In genomic region chr3:87742735-87743134, GRCm38 (mm10) we compare ENCODE assay signal across 22 mouse cellular contexts. TPM values are rescaled to one million over a fixed set of nuclear protein-coding genes. Genes with fewer than 3 reads are reported as not detected.
DNase-seq lines count a peak whose midpoint lies in the region; ATAC-seq lines count a peak whose summit lies in the region.
"Had no signal": no experiment of that assay in that cellular context is flagged by ENCODE, and none has a peak within 500 bp of the region (broad histone marks: within the 10 kb centered on the region; RNA-seq: fewer than 3 reads in every experiment).

No protein-coding gene starts in this region.

- H3K27ac ChIP-seq in hindbrain, embryonic 14.5 days: no peak overlapping the region
- H3K27ac ChIP-seq in liver, embryonic 12.5 days: no peak overlapping the region
- H3K27ac ChIP-seq: forebrain, embryonic 13.5 days; heart, embryonic 15.5 days; hindbrain, embryonic 13.5 days; left cerebral cortex, adult 2 months; limb, embryonic 12.5 days; liver, embryonic 15.5 days; midbrain, embryonic 12.5 days had no signal

- H3K4me2 ChIP-seq in hindbrain, embryonic 14.5 days (replicated peaks): no peak overlapping the region
- no peak overlapping the region for H3K4me2 ChIP-seq in liver, embryonic 12.5 days
- H3K4me2 ChIP-seq: forebrain, embryonic 13.5 days; heart, embryonic 15.5 days; hindbrain, embryonic 13.5 days; limb, embryonic 12.5 days; liver, embryonic 15.5 days; midbrain, embryonic 12.5 days had no signal

- H3K36me3 ChIP-seq in hindbrain, embryonic 14.5 days (replicated peaks; ENCODE audit: control insufficient read depth, insufficient read depth): peaks cover 23% of the 10 kb centered on the region
- H3K36me3 ChIP-seq in liver, embryonic 12.5 days: peaks cover 9% of the 10 kb centered on the region

- peak; percentile 51 for DNase-seq in CD4-positive helper T cell, adult 2 months (ENCODE audit: low read depth, low spot score)
- peak; percentile 74 for DNase-seq in T-cell, adult 2 months (ENCODE audit: low spot score)
- DNase-seq in thymus, postnatal 0 days (ENCODE audit: low spot score): peak; percentile 75
- DNase-seq in hindbrain, embryonic 14.5 days (ENCODE audit: low spot score): no peak
- no peak for DNase-seq in layer of hippocampus, adult 8-10 months (ENCODE audit: low spot score in 2 of 2)
- DNase-seq: adrenal gland, adult 8-10 months; cerebellum, adult 2 months; heart, adult 18-20 months; kidney, adult 2 months; kidney, postnatal 4 days; right cerebral cortex, postnatal 25 days had no signal

- peaks cover 6% of the 10 kb centered on the region; the same call in 1 of the 2 replicates for H3K4me1 ChIP-seq in hindbrain, embryonic 14.5 days (replicated peaks; ENCODE audit: control insufficient read depth, insufficient read depth, low read length)
- H3K4me1 ChIP-seq in liver, embryonic 12.5 days: no peaks in the 10 kb centered on the region
- H3K4me1 ChIP-seq: liver, embryonic 15.5 days had no signal

- 90% methylated on average over 16 of the region's 16 CpGs for WGBS in hindbrain, embryonic 14.5 days
- WGBS in liver, embryonic 12.5 days (ENCODE audit: insufficient replicate concordance): 67% methylated on average over 16 of the region's 16 CpGs

- H3K9me3 ChIP-seq in hindbrain, embryonic 14.5 days (ENCODE audit: control insufficient read depth, low read length): no peaks in the 10 kb centered on the region
- no peaks in the 10 kb centered on the region for H3K9me3 ChIP-seq in liver, embryonic 12.5 days (replicated peaks)
- H3K9me3 ChIP-seq: forebrain, embryonic 13.5 days; heart, embryonic 15.5 days; hindbrain, embryonic 13.5 days; limb, embryonic 12.5 days; liver, embryonic 15.5 days; midbrain, embryonic 12.5 days had no signal

- no peak overlapping the region for H3K9ac ChIP-seq in hindbrain, embryonic 14.5 days
- H3K9ac ChIP-seq in liver, embryonic 12.5 days: no peak overlapping the region
- H3K9ac ChIP-seq: forebrain, embryonic 13.5 days; heart, embryonic 15.5 days; hindbrain, embryonic 13.5 days; limb, embryonic 12.5 days; liver, embryonic 15.5 days; midbrain, embryonic 12.5 days had no signal

- ATAC-seq in megakaryocyte progenitor cell, adult 5-6 weeks (replicated peaks; ENCODE audit: poor library complexity): peak; percentile 81
- no peak for ATAC-seq in hindbrain, embryonic 14.5 days (ENCODE audit: low FRiP score)
- ATAC-seq in liver, embryonic 12.5 days: no peak
- no peak for ATAC-seq in cerebellum, adult (ENCODE audit: insufficient number of reproducible peaks, low FRiP score, low TSS enrichment)
- ATAC-seq: forebrain, embryonic 13.5 days; Patski had no signal

- H3K27me3 ChIP-seq in hindbrain, embryonic 14.5 days (ENCODE audit: control insufficient read depth, insufficient read depth, low read length): no peaks in the 10 kb centered on the region
- no peaks in the 10 kb centered on the region; the same call in 1 of the 2 replicates for H3K27me3 ChIP-seq in liver, embryonic 12.5 days (replicated peaks)
- H3K27me3 ChIP-seq: forebrain, embryonic 13.5 days; hindbrain, embryonic 13.5 days; limb, embryonic 12.5 days; liver, embryonic 15.5 days; midbrain, embryonic 12.5 days; Patski had no signal

- H3K4me3 ChIP-seq in hindbrain, embryonic 14.5 days (replicated peaks; ENCODE audit: low read length): no peak overlapping the region
- H3K4me3 ChIP-seq in liver, embryonic 12.5 days: no peak overlapping the region
- H3K4me3 ChIP-seq: forebrain, embryonic 13.5 days; heart, embryonic 15.5 days; hindbrain, embryonic 13.5 days; left cerebral cortex, adult 2 months; limb, embryonic 12.5 days; liver, embryonic 15.5 days; midbrain, embryonic 12.5 days had no signal

RNA-seq across cellular contexts. Expression of gene Lrrc71, which starts 5.7 kb away (rescaled TPM):
- not detected in 2 replicates for total RNA-seq in megakaryocyte progenitor cell, adult 5-6 weeks (2015)
- total RNA-seq in megakaryocyte progenitor cell, adult 5-6 weeks (2017): 0.03 TPM in 1 of 2 replicates, not detected in the other
- 0.42 and 0.66 TPM in 2 replicates for polyA plus RNA-seq in thymus, postnatal 0 days (2015; fragmentation: Nextera tagmentation; extraction: Ambion mirVana)
- 0.54 and 0.89 TPM in 2 replicates for polyA plus RNA-seq in hindbrain, embryonic 14.5 days (2014; fragmentation: Nextera tagmentation; extraction: Ambion mirVana)
- 0.13 and 0.29 TPM in 2 replicates for polyA plus RNA-seq in liver, embryonic 12.5 days (2016; fragmentation: Nextera tagmentation; extraction: Ambion mirVana)
- total RNA-seq in layer of hippocampus, adult 8-10 months (2022): 1 to 10 TPM in 1 of 4 experiments, under 1 TPM in 3; 0.43 to 1.6 (median 0.62) TPM

RNA-seq across cellular contexts. Expression of gene Ntrk1, which starts 52.2 kb away (rescaled TPM):
- total RNA-seq in megakaryocyte progenitor cell, adult 5-6 weeks (2015): not detected in 2 replicates
- not detected in 2 replicates for total RNA-seq in megakaryocyte progenitor cell, adult 5-6 weeks (2017)
- polyA plus RNA-seq in thymus, postnatal 0 days (2015; fragmentation: Nextera tagmentation; extraction: Ambion mirVana): 0.15 and 0.48 TPM in 2 replicates
- 1.7 and 4.3 TPM in 2 replicates for polyA plus RNA-seq in hindbrain, embryonic 14.5 days (2014; fragmentation: Nextera tagmentation; extraction: Ambion mirVana)
- 0.31 and 0.59 TPM in 2 replicates for polyA plus RNA-seq in liver, embryonic 12.5 days (2016; fragmentation: Nextera tagmentation; extraction: Ambion mirVana)
- total RNA-seq in layer of hippocampus, adult 8-10 months (2022): under 1 TPM; 0.13 to 0.20 (median 0.17) TPM
- polyA plus RNA-seq: Patski had no signal

RNA-seq across cellular contexts. Expression of gene Insrr, which starts 54.0 kb away (rescaled TPM):
- total RNA-seq in megakaryocyte progenitor cell, adult 5-6 weeks (2015): 0.05 TPM in 1 of 2 replicates, not detected in the other
- total RNA-seq in megakaryocyte progenitor cell, adult 5-6 weeks (2017): not detected in 2 replicates
- 0.04 and 0.05 TPM in 2 replicates for polyA plus RNA-seq in thymus, postnatal 0 days (2015; fragmentation: Nextera tagmentation; extraction: Ambion mirVana)
- 0.52 and 1.3 TPM in 2 replicates for polyA plus RNA-seq in hindbrain, embryonic 14.5 days (2014; fragmentation: Nextera tagmentation; extraction: Ambion mirVana)
- polyA plus RNA-seq in liver, embryonic 12.5 days (2016; fragmentation: Nextera tagmentation; extraction: Ambion mirVana): 0.05 TPM in 1 of 2 replicates, not detected in the other
- total RNA-seq in layer of hippocampus, adult 8-10 months (2022): under 1 TPM; 0.49 to 1.00 (median 0.68) TPM

Comparison
In these comparisons a context has a peak if more than half of its experiments do, and no peak if none do; other contexts are left out.
1. DNase-seq: peak in CD4-positive helper T cell, adult 2 months (single experiment), T-cell, adult 2 months (single experiment) and thymus, postnatal 0 days (single experiment); none in hindbrain, embryonic 14.5 days (single experiment) and layer of hippocampus, adult 8-10 months (0 of 2).